Mouse (Mus musculus) thymus, postnatal 4 days (tissue): ENCODE measurements around the gene Tpd52l1.
"Not testable (repeated sequence)": the region's sequence is repeated elsewhere in the genome, so short reads cannot be mapped to it uniquely, and the experiment has no call there.

Experiments used
- DNase-seq: peaks from one replicate; pipeline ENCODE4 v3.0.0; 2021

Gene Tpd52l1

DNA sequence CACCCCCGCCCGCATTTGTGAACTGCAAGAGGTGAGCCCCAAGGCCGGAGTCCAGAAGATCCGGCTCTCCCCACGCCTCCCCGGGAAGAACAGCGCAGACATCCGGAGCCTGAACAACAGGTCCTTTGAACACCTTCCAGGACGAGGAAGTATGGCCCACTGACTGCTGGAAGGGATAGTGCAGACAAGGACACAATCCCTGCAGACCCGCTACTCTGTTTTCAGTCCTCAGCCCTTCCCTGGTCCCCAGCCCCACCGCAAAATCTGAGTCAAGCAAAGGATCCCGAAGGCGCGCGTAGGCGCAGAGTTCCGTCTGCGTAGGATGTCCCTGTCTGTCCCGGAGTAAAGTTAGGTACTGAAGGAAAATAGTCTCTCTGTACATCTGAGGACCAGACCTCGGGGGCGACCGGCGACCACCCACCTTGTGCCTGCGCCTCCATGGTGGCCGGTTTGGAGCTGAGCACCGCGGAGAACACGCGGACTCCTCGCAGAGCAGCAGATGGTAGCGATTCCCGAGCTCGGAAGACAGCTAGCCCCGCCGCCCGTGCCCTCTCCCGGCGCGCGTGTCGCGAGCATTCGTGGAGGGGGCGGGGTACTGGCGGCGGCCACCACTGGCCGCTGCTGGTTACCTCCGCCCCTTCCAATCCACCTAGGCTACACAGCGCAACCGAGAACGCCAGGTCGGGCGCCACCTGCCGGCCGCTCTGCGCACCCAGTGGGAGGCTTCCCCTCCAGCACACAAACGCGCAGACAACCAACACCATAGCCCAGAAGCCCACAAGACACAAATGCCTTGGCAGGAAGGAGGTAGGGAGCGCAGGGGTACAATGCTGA, at the start of gene Tpd52l1:
Gene Tpd52l1, minus strand, starts transcription at position 668 of the 834 bp plus-strand sequence.
- DNase-seq: peak; percentile 84

DNA sequence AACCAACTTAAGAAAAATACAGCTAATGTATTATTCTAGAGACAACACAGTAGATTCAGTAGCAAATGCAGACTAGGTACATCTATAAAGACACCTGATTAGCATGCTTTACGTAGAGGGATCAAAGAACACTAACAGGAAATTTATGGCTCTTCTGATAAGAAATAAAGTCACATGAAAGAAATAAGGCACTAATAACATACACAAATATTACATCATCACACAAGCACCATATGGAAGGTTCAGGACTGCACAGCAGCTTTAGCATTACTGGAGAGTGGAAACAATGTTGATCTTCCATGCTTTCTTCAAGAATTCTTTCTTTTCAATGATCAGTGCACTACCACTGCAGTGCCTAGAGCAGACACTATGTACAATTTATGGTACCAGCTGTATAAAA, 48.5 kb upstream of the Tpd52l1 start:
- DNase-seq: no peak

DNA sequence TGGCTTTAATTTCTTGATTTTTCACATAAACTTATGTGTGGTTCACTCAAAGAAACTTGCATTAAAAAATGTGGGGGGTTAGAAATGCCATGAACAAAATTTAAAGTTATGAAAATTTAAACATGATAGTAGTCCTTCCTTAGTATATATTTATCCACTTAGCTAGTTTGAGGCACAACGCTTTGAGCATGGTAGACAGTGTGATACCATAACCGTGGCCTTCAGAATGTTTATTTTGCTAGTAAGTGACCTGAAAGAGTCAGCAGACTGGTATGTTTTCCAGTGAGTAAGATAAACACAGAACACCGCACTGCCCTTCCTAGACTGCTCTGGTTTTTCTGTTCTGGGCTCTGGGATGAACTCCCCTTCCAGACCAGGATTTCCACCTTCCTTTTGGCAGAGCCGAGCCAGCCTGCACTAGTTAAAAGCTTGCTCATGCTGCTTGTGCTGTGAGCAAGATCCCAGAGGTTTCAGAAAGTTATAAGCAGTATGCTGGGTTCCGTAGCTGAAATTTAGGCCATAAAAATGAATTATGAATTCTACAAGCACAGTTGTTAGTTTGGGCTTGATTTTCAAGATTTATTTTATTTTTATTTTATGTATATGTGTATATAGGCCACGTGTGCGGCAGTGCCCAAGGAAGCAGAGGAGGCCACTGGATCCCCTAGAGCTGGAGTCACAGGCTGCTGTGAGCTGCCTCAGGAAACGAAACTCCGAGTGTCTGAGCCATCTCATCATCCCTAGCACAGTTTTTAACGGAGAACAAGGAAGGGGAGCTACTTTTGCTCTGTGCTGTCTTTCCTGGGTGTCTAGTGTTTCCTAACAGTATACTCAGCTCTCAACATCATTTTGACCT, 21.5 kb upstream of the Tpd52l1 start:
- DNase-seq: no peak

DNA sequence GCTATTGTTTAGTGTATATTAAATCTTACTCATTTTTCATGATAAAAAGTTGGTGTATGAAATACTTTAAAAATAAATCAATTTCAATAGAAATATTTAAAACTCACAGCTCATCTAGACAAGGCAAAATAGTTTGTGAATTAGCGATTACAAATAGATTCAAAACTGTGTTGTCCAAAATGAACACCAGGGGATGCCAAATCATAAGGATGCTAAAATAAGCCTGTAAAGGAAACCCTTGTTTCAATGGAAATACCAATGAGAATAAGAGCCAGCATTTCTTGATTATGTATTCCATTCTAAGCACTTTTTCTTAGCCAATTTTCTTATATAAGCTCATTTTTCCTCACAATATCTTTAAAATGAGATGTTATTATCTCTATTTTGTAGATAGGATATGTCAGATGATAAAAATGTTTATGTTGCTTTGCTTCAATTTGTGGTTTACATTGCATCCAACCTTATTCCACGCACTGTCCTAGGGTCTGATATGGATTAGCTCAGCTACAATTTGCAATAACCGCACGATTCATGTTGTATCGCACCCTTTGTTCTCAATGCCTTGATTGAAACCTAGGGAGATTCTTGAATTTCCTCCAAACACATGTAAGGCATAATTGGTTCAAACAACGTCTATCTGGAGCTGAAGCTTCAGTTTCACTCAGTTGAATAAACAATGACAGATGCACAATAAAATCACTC, 20.2 kb upstream of the Tpd52l1 start:
- DNase-seq: no peak

DNA sequence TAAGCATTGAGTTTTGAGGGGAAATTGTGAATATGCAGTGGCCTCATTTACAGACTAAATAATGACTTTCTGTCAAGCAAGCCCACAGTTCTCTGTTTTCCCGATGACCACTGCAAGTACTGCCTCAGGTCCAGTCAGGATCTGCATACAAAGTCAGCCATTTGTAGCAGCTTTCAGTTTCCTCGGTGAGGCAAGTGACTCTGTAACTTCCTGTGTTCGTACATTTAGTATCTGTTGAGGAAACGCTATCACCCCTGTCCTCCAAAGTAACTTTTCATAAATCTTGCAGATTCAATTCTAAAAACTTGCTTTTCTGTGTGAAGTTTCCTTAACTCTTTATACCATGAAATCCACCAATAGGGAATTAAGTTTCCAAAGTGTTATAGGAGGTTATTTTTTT, 19.7 kb upstream of the Tpd52l1 start:
- no peak for DNase-seq

DNA sequence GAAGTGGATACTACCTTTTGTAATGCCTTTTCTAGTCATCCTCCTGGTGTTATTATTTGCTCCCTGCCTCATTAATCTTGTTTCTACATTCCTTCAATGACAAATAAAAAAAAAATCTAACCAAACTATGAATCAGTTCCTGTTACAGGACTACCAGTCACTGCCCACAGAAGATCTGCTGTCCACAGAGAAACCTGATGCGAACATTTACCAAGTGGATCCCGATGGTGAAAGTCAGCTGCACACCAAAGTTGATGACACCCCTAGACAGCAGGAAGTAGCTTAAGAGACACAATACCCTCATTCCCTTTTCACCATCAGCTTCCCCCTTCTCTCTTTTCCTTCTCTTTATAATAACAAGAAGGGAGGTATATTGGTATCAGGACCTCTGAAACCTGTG, 17.3 kb upstream of the Tpd52l1 start:
- DNase-seq: no peak

DNA sequence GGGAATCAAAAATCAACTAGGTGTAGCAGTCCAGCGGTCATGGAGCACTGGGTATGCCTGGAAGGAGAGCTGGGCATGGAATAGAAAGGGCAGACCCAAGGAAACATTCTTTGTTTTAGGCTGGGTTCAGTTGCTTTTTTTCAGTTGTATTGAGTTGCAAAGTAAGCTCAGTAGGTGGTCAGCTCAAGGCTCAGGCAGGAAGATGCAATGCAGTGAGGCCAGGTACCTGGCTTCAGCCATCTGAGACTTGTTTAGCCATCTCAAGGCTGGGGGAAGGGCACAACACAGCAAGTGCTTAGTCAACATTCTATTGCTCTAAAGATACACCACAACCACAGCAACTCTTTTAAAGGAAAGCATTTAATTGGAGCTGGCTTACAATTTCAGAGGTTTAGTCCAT, 11.0 kb upstream of the Tpd52l1 start:
- no peak for DNase-seq

DNA sequence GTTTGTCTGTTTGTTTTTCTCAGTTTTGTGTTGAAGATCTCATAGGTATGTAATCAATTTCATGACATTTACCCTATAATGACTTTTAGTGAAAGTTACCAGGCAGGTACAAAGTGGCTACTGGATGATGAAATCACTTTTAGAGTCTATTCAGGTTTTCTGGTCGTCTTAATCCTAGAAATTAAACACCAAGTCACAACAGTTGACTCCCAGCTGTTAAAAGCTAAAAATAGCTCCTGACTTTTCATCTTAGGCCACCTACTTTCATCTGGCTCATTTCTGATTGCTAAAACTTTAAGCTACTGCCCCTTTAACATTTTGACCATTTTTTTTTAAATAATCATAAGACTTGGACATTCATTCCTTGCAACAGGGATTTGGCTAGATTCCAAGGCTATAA, 1.3 kb upstream of the Tpd52l1 start:
- DNase-seq: no peak

DNA sequence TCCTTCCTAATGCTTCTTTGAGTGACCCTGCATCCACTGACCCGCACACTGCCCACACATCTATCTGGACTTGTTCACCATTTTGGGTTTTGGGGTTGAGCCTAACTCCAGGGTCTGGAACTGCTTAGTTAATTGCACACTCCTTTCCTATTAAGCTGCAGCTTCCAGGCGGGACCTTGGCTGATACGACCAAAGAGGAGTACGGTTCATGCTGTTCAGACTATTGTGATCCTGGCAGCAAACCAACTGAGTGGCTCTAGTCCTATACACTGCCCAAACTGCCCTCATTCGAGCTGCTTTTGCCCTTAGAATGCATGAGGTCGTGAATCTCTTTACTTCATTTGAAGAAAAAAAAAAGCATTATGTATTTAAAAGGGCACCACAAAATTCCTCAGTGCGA, 1.6 kb downstream of the Tpd52l1 start:
- no peak for DNase-seq

DNA sequence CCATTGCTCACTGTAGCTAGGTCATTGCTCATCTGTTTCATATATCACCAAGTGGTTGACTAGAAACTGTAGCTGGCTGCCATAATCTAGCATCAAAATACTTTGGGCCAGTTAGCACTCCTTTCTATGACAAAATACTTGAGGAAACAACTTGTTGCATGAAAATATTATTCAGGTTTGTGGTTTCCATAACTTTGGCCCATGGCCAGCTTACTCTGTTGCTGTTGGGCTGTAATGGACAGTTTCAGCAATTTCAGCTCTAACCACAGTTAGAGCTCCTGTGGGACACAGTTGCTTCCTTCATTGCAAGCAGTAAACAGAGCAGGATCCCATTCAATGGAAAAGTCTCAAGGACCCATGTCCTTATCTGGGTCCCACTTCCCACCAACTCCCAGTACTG, 4.3 kb downstream of the Tpd52l1 start:
- DNase-seq: no peak

DNA sequence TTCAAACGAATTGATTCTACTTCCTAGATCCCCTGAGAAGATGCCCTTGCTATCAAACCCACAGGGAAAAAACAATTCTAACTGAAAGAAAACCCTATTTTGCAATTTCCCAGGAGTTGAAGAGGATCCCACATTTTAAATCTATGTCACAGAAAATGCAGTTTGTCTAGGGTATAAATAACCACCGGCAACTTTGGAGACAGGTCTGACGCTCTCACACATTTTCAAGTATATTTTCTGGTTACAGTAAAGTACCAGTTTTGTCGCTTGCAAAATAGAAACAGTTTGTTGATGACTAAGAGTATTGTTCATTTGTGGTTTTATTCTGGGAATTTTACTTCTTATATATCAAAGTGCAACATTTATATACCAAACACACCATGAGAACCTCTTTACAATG, 9.7 kb downstream of the Tpd52l1 start:
- no peak for DNase-seq

DNA sequence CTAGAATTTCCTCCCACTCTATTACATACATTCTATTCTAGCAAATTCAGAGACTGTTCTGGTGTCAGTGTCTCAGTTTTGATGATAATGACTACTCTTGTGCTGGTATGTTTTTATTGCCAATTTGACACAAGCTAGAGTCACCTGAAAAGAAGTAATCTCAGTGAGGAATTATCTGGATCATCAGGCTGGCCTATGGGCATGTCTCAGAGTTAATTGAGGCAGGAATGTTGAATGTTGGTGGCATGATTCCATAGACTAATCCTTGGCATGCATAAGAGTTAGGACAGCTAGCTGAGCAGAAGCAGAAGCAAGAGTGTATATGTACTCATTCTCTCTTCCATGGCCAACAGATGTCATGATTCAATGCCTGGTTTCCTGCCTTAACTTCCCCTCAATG, 27.8 kb downstream of the Tpd52l1 start:
- no peak for DNase-seq

DNA sequence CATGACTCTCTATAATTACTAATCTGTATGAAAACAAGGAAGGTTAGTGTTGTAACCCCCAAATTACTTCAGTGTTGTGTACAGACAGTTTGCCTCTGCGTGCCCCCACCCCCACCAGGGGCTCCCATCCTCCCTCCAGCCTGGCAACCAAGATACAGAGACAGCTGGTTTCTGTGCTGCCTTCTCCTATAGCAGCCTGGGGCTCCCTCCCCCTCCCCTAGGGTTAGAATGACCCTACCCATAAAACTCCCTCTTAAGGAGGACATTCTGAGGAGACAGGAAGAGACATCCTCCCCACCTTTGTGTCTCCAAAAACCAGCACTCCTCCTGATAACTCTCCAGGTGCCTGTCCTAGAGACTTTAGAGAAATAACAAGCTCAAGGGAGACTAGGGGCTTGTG, 52.8 kb downstream of the Tpd52l1 start:
- DNase-seq: no peak

DNA sequence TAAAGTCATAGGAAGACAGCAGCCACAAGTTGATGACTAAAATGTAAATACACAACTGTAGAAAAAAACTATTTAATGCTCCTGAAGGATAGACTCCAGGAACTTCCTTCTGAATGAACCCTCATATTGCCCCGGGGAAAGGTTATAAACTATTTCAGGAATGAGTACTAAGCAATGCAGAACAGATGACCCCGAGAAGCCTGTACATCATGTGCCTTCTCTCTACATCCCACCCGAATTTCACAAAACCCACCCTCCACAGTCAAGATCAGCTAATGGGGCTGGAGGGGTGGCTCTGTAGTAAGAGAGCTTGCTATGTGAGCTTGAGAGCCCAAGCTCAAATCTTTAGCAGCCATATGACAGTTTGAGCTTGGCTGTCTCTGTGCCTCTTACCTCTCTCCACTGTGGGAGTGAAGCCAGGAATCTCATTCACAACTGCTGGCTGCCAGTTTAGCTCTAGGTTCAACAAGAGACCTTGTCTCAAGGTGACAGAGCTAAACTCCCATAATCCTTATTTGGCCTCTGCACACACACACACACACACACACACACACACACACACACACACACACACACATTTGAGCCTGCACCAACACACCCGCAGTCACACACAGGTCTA, 54.9 kb downstream of the Tpd52l1 start:
- no peak for DNase-seq

DNA sequence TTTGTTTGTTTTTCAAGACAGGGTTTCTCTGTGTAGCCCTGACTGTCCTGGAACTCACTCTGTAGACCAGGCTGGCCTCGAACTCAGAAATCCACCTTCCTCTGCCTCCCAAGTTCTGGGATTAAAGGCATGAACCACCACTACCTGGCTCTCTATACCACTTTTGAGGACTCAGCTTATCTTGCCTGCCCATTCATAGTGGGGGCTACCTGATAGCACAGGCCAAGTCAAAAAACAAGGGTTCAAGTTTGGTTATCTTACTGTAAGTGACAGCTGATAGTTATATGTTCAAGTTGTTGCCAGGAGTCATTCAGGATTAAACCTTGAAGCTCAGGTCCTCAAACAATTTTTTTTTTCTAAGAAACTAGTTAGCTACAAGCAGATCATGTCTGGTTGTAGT, 57.2 kb downstream of the Tpd52l1 start:
- DNase-seq: not testable (repeated sequence)

DNA sequence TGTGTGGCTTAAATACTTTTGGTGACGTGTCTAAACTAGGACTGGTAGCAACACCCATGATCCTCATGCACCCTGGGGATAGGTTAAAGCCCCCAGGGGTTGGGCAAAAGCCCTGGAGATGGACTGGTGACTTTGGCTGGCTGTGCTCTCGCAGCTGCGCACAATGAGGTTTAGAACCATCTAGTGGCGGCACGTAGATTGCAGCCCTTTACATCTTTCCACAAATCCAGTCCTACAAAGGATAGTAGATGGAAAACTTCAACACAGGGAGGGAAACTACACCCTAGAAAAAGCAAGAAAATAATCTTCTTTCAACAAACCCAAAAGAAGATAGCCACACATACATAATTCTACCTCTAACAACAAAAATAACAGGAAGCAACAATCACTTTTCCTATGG, 75.6 kb downstream of the Tpd52l1 start:
- DNase-seq: not testable (repeated sequence)

DNA sequence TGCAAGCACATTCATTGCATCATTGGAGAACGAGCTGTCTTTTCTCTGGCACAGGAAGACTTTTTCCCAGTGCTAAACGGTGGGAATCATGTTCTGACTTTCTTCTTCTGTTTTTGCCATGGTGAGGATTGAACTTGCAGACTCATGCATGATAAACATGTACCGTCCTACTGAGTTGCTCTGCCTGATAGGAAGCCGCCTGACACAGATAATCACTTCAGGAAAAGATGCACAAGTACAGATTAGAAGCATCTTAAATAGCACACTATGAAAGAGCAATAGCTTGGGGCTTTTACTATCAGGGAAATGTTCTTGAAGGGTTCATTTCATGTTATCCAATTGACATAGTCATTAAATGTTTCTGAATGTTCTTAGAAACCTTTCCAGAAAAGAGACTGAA, 86.0 kb downstream of the Tpd52l1 start:
- DNase-seq: no peak

DNA sequence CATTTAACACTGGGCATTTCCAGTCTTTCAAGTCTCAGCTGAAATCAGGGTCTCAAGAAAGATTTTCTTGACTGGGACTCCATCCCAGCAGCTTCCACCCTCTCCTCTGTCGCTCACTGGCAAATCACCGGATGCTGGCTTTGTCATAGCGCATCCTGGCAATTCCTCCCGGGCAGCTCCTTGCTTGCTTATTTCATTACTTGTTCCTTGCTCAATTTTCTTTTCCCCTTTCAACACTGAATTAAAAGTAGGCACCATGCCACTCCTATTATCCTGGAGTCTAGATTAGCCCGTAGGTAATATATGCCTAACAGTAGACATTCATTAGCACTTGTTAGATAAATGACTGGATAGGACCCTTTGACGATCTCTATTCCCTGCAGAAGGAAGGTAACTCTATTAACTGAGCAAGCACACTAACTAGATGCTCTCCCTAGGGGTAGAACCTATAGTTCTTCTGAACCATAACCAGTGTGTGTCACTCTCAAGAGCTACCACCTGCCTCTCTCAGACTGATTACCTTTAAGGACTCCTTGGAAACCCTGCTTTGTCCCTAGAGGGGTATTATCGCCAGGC, 90.8 kb downstream of the Tpd52l1 start:
- DNase-seq: no peak

DNA sequence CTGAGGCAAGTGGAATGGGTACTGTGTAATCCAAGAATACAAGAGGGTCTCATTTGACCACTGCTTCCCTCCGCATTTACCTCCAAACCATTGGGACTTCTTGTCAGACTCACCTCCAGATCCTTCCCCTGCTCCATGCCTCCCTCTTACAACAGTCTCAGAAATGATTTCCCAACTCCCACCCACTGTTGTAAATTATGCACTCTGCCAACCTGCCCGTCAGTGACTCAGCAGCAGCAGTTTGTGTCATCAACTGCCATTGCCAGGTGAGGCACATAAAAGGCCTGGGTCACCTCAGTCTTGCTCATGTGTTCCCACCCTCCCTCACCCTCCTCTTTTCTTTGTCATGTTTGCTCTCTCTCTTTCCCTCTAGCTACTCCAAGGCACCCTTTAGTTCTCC, 91.6 kb downstream of the Tpd52l1 start:
- no peak for DNase-seq

DNA sequence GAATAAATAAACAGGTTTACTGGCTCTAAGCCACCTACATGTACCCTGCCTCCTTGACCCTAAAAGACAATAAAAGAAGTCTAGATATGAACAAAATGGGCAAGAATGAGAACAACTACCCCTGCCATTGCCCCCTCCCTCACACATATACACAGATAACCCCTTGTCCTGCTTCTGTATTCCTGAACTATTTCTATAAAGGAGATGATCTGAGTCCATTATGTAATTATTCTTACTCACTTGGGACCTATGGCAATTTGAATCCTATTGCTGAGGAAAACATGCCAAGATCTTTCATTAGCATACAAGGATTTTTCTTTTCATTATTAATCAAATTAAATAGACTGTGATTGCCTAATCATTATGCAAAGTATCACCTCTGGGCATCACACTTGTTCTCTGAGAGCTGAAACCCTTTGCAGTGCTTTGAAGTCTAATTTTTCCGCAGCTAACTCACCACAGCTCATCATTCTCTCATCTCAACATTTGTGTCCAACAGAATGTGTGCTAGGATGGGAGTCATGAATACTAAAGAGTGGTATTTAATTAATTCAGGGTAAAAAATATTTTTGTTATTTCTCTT, 92.8 kb downstream of the Tpd52l1 start:
- DNase-seq: no peak

DNA sequence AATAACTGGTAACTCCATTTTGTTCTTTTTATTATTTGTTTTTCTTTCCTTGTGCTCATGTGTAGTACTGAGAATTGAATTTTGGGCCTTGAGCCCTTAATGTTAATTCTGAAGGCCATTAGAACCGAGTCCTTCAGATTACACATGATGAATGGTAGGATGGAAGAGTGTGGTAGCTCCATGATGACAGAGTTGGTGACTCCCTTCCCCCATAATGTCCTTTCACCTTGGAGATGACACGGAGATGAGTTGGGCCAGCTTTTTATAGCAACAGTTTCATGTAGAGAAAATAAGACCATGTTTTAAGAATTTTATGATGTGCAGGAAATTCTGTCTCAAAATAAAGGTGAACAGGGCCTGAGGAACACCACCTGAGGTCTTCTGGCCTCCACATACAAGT, 94.7 kb downstream of the Tpd52l1 start:
- no peak for DNase-seq

DNA sequence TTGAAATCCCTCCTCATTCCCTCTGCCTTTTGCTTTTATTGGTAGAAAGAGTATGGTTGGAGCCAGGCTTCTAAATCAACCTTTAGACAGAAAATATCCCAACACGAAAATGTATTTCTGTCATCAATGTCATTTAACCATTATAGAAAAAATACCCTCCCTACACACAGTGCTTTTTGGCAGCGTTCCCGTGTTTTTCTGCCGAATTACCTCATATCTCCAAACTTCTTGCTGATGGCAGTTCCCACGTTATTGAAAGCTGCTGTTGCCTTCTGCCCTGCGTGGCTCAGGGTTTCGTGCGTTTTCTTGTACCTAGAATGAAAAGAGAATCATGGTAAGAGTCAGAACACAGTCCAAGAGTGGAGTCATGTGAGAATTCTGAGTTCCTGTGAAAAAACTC, 99.4 kb downstream of the Tpd52l1 start:
- DNase-seq: no peak
